Mouse (Mus musculus): ENCODE data around the gene Rpl31. TPM values are rescaled to one million over a fixed set of nuclear protein-coding genes. Genes with fewer than 3 reads are reported as not detected.

Rpl31 gene
- polyA plus RNA-seq, 1 experiment from 2014 or later, result 554 TPM

DNA sequence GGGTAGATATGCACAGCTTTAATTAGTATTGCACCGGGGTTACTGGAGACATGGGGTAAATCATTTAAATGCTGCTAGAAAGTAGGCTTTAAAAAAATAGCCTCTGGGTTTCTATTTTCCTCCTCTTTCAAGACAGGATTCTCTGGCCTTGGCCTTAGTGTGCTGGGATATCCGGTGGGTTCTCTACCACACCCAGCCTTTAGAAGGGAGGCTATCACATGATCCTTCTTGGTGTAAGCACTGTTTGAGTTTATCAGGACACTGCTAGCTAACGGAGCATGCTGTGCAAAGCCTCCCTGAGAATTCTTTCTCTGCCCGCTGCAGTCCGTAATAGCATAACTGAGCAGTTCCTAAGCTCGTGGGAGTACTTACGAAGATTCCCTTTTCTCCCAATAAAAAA lies 18.2 kb upstream of the Rpl31 start:
- Histone ChIP-seq H3K9me3 (ENCODE audit: control insufficient read depth, low read length) (no peaks in the 10 kb centered on the region), H3K4me1 (replicated peaks; ENCODE audit: control insufficient read depth, insufficient read depth) (no peaks in the 10 kb centered on the region), H3K36me3 (ENCODE audit: control insufficient read depth, insufficient read depth, low read length) (no peaks in the 10 kb centered on the region; the same call in 1 of the 2 replicates), H3K27ac (replicated peaks) (no peak overlapping the region), H3K9ac (ENCODE audit: low read length) (no peak overlapping the region), H3K4me2 (replicated peaks; ENCODE audit: low read depth) (no peak overlapping the region), H3K27me3 (ENCODE audit: control insufficient read depth, insufficient read depth, low read length) (no peaks in the 10 kb centered on the region), H3K4me3 (ENCODE audit: low read depth, low read length) (no peak overlapping the region)
- DNase-seq (ENCODE audit: low spot score) (no peak), ATAC-seq (ENCODE audit: low FRiP score, low TSS enrichment) (no peak)
- TF ChIP-seq CTCF (IDR thresholded peaks at IDR 0.05; ENCODE audit: low read depth) (no peak), EP300 (optimal IDR thresholded peaks at IDR 0.05) (no peak)
- WGBS, result 71% methylated on average over 7 of the region's 7 CpGs

GRCm38 (mm10) chr1:39361754-39362514 lies 5.7 kb upstream of the Rpl31 start:
- DNase-seq (ENCODE audit: low spot score), result peak; percentile 60
- peak; percentile 72 for ATAC-seq (ENCODE audit: low FRiP score, low TSS enrichment)

DNA sequence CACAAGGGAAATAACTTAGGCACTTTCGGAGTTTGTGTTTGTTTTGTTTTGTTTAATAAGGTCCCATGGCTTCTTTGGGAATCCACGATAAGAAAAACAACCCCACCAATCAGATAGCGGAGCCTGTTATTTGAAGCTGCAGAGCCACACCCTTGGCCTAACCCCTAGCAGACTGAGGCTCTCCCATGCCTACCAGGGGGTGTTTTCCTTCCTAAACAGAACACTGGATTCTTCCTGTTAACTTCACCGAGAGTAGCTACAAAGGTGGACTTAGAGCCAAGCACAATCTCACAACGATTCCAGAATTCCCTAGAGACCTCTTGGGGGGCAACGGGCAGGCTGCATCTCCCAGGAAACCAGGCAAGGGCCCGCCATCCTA lies 5.1 kb upstream of the Rpl31 start:
- H3K27me3 ChIP-seq (ENCODE audit: control insufficient read depth, insufficient read depth, low read length), result no peaks in the 10 kb centered on the region
- no peaks in the 10 kb centered on the region for H3K4me1 ChIP-seq (replicated peaks; ENCODE audit: control insufficient read depth, insufficient read depth)
- no peak for TF ChIP-seq CTCF (IDR thresholded peaks at IDR 0.05; ENCODE audit: low read depth)
- TF ChIP-seq EP300 (optimal IDR thresholded peaks at IDR 0.05), result no peak
- H3K9me3 ChIP-seq (ENCODE audit: control insufficient read depth, low read length), result no peaks in the 10 kb centered on the region
- no peak overlapping the region for H3K4me3 ChIP-seq (ENCODE audit: low read depth, low read length)
- ATAC-seq (ENCODE audit: low FRiP score, low TSS enrichment), result no peak
- H3K27ac ChIP-seq (replicated peaks), result no peak overlapping the region
- no peak overlapping the region for H3K4me2 ChIP-seq (replicated peaks; ENCODE audit: low read depth)
- H3K9ac ChIP-seq (ENCODE audit: low read length), result no peak overlapping the region
- peak; percentile 26 for DNase-seq (ENCODE audit: low spot score)
- 40% methylated on average over 7 of the region's 7 CpGs for WGBS
- no peaks in the 10 kb centered on the region for H3K36me3 ChIP-seq (ENCODE audit: control insufficient read depth, insufficient read depth, low read length)

More at GRCm38 (mm10) chr1:39361754-39362514, 5.7 kb upstream of the Rpl31 start:
- no peak overlapping the region for H3K4me3 ChIP-seq (ENCODE audit: low read depth, low read length)
- no peaks in the 10 kb centered on the region for H3K4me1 ChIP-seq (replicated peaks; ENCODE audit: control insufficient read depth, insufficient read depth)
- 28% methylated on average over 24 of the region's 24 CpGs for WGBS
- peak overlapping the region; percentile 25; the same call in 1 of the 2 replicates for H3K4me2 ChIP-seq (replicated peaks; ENCODE audit: low read depth)
- peak overlapping the region; percentile 8; the same call in 1 of the 2 replicates for H3K9ac ChIP-seq (ENCODE audit: low read length)
- H3K9me3 ChIP-seq (ENCODE audit: control insufficient read depth, low read length), result no peaks in the 10 kb centered on the region
- no peak overlapping the region for H3K27ac ChIP-seq (replicated peaks)
- no peaks in the 10 kb centered on the region for H3K27me3 ChIP-seq (ENCODE audit: control insufficient read depth, insufficient read depth, low read length)
- TF ChIP-seq EP300 (optimal IDR thresholded peaks at IDR 0.05) (no peak), CTCF (IDR thresholded peaks at IDR 0.05; ENCODE audit: low read depth) (peak; percentile 53)
- no peaks in the 10 kb centered on the region for H3K36me3 ChIP-seq (ENCODE audit: control insufficient read depth, insufficient read depth, low read length)

DNA sequence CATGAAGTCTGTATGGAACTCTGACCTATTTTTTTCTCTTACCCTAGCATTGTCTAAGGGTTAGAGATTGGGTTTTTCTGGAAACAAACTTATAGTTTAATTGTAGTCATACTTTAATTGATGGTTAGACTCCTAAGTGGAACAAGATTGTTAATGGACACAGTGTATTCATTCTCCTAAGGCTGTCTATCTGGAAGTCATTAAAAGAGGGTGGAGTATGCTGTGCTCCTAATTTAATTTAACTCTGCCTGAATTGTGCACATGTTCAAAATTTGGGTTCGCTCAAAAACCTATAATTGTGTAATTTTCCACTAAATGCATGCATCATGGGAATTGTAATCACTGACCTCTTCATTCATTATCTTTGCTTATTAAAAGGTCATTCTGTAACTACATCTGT lies 2.1 kb upstream of the Rpl31 start:
- TF ChIP-seq CTCF (IDR thresholded peaks at IDR 0.05; ENCODE audit: low read depth) (no peak), EP300 (optimal IDR thresholded peaks at IDR 0.05) (no peak)
- H3K9me3 ChIP-seq (ENCODE audit: control insufficient read depth, low read length), result no peaks in the 10 kb centered on the region
- no peak overlapping the region for H3K4me2 ChIP-seq (replicated peaks; ENCODE audit: low read depth)
- DNase-seq (ENCODE audit: low spot score), result no peak
- no peak overlapping the region for H3K4me3 ChIP-seq (ENCODE audit: low read depth, low read length)
- WGBS, result 84% methylated on average over 1 of the region's 1 CpGs
- no peaks in the 10 kb centered on the region for H3K27me3 ChIP-seq (ENCODE audit: control insufficient read depth, insufficient read depth, low read length)
- H3K4me1 ChIP-seq (replicated peaks; ENCODE audit: control insufficient read depth, insufficient read depth), result peaks cover 6% of the 10 kb centered on the region; the same call in 1 of the 2 replicates
- H3K27ac ChIP-seq (replicated peaks), result no peak overlapping the region
- no peak for ATAC-seq (ENCODE audit: low FRiP score, low TSS enrichment)
- H3K36me3 ChIP-seq (ENCODE audit: control insufficient read depth, insufficient read depth, low read length), result peaks cover 7% of the 10 kb centered on the region
- no peak overlapping the region for H3K9ac ChIP-seq (ENCODE audit: low read length)

DNA sequence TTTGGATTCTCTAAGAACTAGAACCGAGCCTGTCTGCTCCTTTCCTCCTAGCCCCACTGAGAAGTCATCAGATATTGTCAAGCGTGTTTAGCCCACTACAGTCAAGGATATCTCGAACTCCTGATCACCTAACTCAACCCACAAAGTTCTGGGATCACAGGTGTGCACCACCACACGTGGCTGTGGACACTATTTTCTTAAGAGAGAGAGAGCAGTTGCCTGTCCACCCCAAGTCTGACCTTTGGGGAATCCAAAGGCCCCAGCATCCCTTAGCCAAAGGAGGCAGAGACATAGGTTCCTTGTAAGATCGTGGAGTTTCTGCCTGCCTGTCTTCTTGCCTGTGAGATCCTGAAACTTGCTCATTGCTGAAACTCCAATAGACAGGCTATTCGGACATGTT lies 597 bp upstream of the Rpl31 start:
- TF ChIP-seq CTCF (IDR thresholded peaks at IDR 0.05; ENCODE audit: low read depth) (no peak), EP300 (optimal IDR thresholded peaks at IDR 0.05) (no peak)
- 22% methylated on average over 6 of the region's 6 CpGs for WGBS
- Histone ChIP-seq H3K27me3 (ENCODE audit: control insufficient read depth, insufficient read depth, low read length) (no peaks in the 10 kb centered on the region), H3K9ac (ENCODE audit: low read length) (peak overlapping the region; percentile 56), H3K4me3 (ENCODE audit: low read depth, low read length) (peak overlapping the region; percentile 91), H3K9me3 (ENCODE audit: control insufficient read depth, low read length) (no peaks in the 10 kb centered on the region), H3K36me3 (ENCODE audit: control insufficient read depth, insufficient read depth, low read length) (peaks cover 7% of the 10 kb centered on the region), H3K27ac (replicated peaks) (peak overlapping the region; percentile 63), H3K4me1 (replicated peaks; ENCODE audit: control insufficient read depth, insufficient read depth) (peaks cover 6% of the 10 kb centered on the region; the same call in 1 of the 2 replicates), H3K4me2 (replicated peaks; ENCODE audit: low read depth) (peak overlapping the region; percentile 72)
- no peak for ATAC-seq (ENCODE audit: low FRiP score, low TSS enrichment)
- peak; percentile 11 for DNase-seq (ENCODE audit: low spot score)

DNA sequence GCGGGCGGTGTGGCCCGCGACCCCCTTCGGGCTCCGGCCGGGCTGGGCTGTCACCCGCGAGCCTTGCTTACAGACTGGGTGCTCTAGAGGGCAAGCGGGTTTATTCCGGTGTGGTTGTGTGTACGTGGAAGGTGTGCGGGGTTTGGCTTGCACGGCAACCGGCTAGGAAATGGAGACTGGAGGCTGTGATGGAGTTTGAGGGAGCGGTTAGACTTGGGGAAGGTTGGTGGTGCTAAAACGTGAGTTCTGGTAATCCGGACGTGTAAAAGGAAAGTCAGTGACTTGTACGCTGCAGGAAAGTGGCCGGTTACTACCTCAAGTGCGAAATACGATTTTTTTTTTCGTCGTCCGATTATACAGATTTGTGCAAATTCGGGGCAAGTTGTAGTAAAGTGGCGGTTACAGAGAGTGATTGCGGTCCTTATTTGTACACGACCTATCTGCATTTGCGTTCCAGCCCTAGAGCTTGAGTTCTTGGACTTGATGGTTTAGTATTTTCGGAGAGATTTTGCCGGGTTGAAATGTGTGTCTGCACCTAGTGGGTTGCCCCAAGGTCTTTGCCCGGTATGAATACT lies 712 bp downstream of the Rpl31 start:
- H3K27me3 ChIP-seq (ENCODE audit: control insufficient read depth, insufficient read depth, low read length), result no peaks in the 10 kb centered on the region
- no peaks in the 10 kb centered on the region for H3K9me3 ChIP-seq (ENCODE audit: control insufficient read depth, low read length)
- H3K9ac ChIP-seq (ENCODE audit: low read length), result peak overlapping the region; percentile 83
- peak overlapping the region; percentile 92 for H3K27ac ChIP-seq (replicated peaks)
- H3K36me3 ChIP-seq (ENCODE audit: control insufficient read depth, insufficient read depth, low read length), result peaks cover 11% of the 10 kb centered on the region
- DNase-seq (ENCODE audit: low spot score) (peak; percentile 49), ATAC-seq (ENCODE audit: low FRiP score, low TSS enrichment) (peak; percentile 23)
- H3K4me3 ChIP-seq (ENCODE audit: low read depth, low read length), result peak overlapping the region; percentile 91
- WGBS, result under 1% methylated on average over 34 of the region's 34 CpGs
- peaks cover 6% of the 10 kb centered on the region; the same call in 1 of the 2 replicates for H3K4me1 ChIP-seq (replicated peaks; ENCODE audit: control insufficient read depth, insufficient read depth)
- peak overlapping the region; percentile 72 for H3K4me2 ChIP-seq (replicated peaks; ENCODE audit: low read depth)
- no peak for TF ChIP-seq CTCF (IDR thresholded peaks at IDR 0.05; ENCODE audit: low read depth)
- TF ChIP-seq EP300 (optimal IDR thresholded peaks at IDR 0.05), result no peak
